Mouse (Mus musculus) CH12.LX (cell line): ENCODE measurements at regions not wholly inside any gene's neighbourhood (a gene's known extent, or its start where the extent isn't known, plus 50 kb on each side); places are given as distances from the start of the nearest gene placed in this dataset.

ENCODE experiments used
- CTCF ChIP-seq, 2 experiments: IDR thresholded peaks in 1 of 2; conservative IDR thresholded peaks in 1 of 2; 2 replicates each; pipeline ENCODE4 v1.5.1; 2011 to 2012; ENCODE audit warnings: low read depth in 2 of 2, low read length in 2 of 2, improper control_type of control experiment in 1 of 2, inconsistent platforms in 1 of 2, mild to moderate bottlenecking in 1 of 2, moderate library complexity in 1 of 2
- E2F4 ChIP-seq: IDR thresholded peaks from 2 replicates; pipeline ENCODE4 v1.6.1; 2011; ENCODE audit warnings: low read depth, low read length, improper control_type of control experiment; ENCODE audit not compliant: insufficient replicate concordance
- HCFC1 ChIP-seq: IDR thresholded peaks from 2 replicates; pipeline ENCODE4 v1.6.1; 2012; ENCODE audit warnings: low read depth, mild to moderate bottlenecking, inconsistent platforms, low read length, improper control_type of control experiment
- MEF2A ChIP-seq: IDR thresholded peaks from 2 replicates; pipeline ENCODE4 v1.6.1; 2014; ENCODE audit warnings: low read depth, mild to moderate bottlenecking, inconsistent platforms, low read length, improper control_type of control experiment, borderline replicate concordance
- PAX5 ChIP-seq: IDR thresholded peaks from 2 replicates; pipeline ENCODE4 v1.6.1; 2012; ENCODE audit warnings: low read length, inconsistent platforms, mixed read lengths
- POLR2A ChIP-seq: IDR thresholded peaks from 2 replicates; pipeline ENCODE4 v1.6.1; 2011; ENCODE audit warnings: low read depth, mild to moderate bottlenecking, improper control_type of control experiment, low read length
- POLR2AphosphoS2 ChIP-seq: IDR thresholded peaks from 2 replicates; pipeline ENCODE4 v1.6.1; 2011; ENCODE audit warnings: low read depth, low read length, improper control_type of control experiment
- USF1 ChIP-seq: IDR thresholded peaks from 2 replicates; pipeline ENCODE4 v1.6.1; 2014; ENCODE audit warnings: low read depth, mild to moderate bottlenecking, inconsistent platforms, low read length, improper control_type of control experiment
- ZC3H11A ChIP-seq: IDR thresholded peaks from 2 replicates; pipeline ENCODE4 v1.6.1; 2012; ENCODE audit warnings: low read depth, mild to moderate bottlenecking, inconsistent platforms, low read length, improper control_type of control experiment

DNA sequence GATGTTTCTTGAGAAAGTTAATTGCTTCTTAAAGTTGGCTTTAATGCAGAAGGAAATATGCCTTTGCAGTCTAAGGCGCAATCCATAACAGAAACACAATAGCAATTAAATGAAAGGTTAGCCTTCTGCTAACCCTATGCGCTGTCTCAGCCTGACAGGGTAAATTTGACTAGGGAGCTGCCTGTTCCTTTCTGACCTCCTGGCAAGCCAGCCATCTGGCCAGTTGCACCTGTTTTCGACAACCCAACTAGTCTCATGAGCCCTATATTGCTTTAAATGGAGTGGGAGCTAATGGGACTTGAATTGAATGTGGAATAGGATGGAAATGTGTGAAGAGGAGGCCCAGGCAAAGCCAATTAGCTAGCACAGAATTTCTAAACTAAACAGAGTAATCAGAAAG is 513.9 kb upstream of the Cblb start:
- TF ChIP-seq E2F4: no peak
- TF ChIP-seq POLR2A: no peak
- TF ChIP-seq POLR2AphosphoS2: no peak
- no peak for TF ChIP-seq CTCF (conservative IDR thresholded peaks at IDR 0.05 in 1 of 2, IDR thresholded peaks at IDR 0.05 in 1 of 2; ENCODE audit: low read depth in 2 of 2, low read length in 2 of 2)
- TF ChIP-seq USF1: no peak
- TF ChIP-seq HCFC1: no peak
- TF ChIP-seq ZC3H11A: no peak
- no peak for TF ChIP-seq MEF2A
- no peak for TF ChIP-seq PAX5
